Mouse (Mus musculus) hindbrain, embryonic 12.5 days (tissue): Measurements from ENCODE around the gene Kif1bp. TPM values are rescaled to one million over a fixed set of nuclear protein-coding genes. Genes with fewer than 3 reads are reported as not detected.
"Not testable (repeated sequence)": the region's sequence is repeated elsewhere in the genome, so short reads cannot be mapped to it uniquely, and the experiment has no call there.

ENCODE experiments used
- ATAC-seq: fragments of 200-750 bp; cut with Nextera tagmentation; 2 replicates; pipeline ENCODE4 v1.8.0; 2017; ENCODE audit warnings: moderate TSS enrichment; ENCODE audit not compliant: low FRiP score
- H3K27ac ChIP-seq: fragments of 300-500 bp; sonication (generic); 2 replicates; pipeline ENCODE4 v1.5.1; 2016; ENCODE audit warnings: mild to moderate bottlenecking
- H3K27me3 ChIP-seq: fragments of 300-500 bp; sonication (generic); 2 replicates; pipeline ENCODE4 v1.6.1; 2016; ENCODE audit warnings: mild to moderate bottlenecking
- H3K36me3 ChIP-seq: fragments of 300-500 bp; sonication (generic); 2 replicates; pipeline ENCODE4 v1.6.1; 2016; ENCODE audit warnings: mild to moderate bottlenecking
- H3K4me1 ChIP-seq: fragments of 300-500 bp; sonication (generic); 2 replicates; pipeline ENCODE4 v1.6.1; 2016
- H3K4me2 ChIP-seq: fragments of 300-500 bp; sonication (generic); replicated peaks from 2 replicates; pipeline ENCODE4 v1.6.1; 2016; ENCODE audit warnings: mild to moderate bottlenecking
- H3K4me3 ChIP-seq: fragments of 300-500 bp; sonication (generic); 2 replicates; pipeline ENCODE4 v1.5.1; 2016; ENCODE audit warnings: mild to moderate bottlenecking
- H3K9ac ChIP-seq: fragments of 300-500 bp; sonication (generic); 2 replicates; pipeline ENCODE4 v1.6.1; 2016; ENCODE audit warnings: mild to moderate bottlenecking, moderate library complexity
- H3K9me3 ChIP-seq: fragments of 300-500 bp; sonication (generic); replicated peaks from 2 replicates; pipeline ENCODE4 v1.6.1; 2016; ENCODE audit warnings: mild to moderate bottlenecking
- whole genome bisulfite sequencing: fragments of 180-500 bp; shearing (Covaris S2); methylation state at CpG from one replicate; pipeline ENCODE4 v1.1.7; 2016; 5-methylcytosine and 5-hydroxymethylcytosine counted together
- polyA plus RNA-seq: library from polyadenylated mRNA; unstranded; fragments of >200 nt; fragmentation: Nextera tagmentation; extraction: Ambion mirVana; gene quantifications from 2 replicates; pipeline ENCODE4 v1.2.1, GENCODE M21; 2016

Kif1bp gene
- polyA plus RNA-seq, 1 experiment from 2014 or later, result 74.3 TPM

- H3K4me2 ChIP-seq, result no peak overlapping the region
- H3K9ac ChIP-seq, result no peak overlapping the region
- H3K36me3 ChIP-seq, result peaks cover 77% of the 10 kb centered on the region
- H3K27me3 ChIP-seq, result no peaks in the 10 kb centered on the region
- H3K4me1 ChIP-seq, result peaks cover 2% of the 10 kb centered on the region; the same call in 1 of the 2 replicates
- no peak for ATAC-seq
- H3K27ac ChIP-seq, result no peak overlapping the region
- 85% methylated on average over 1 of the region's 1 CpGs for WGBS
- no peaks in the 10 kb centered on the region for H3K9me3 ChIP-seq
- H3K4me3 ChIP-seq, result no peak overlapping the region
Observed at GRCm38 (mm10) chr10:62583245-62583644, 5.0 kb upstream of the Kif1bp start.

- WGBS, result 87% methylated on average over 7 of the region's 7 CpGs
- peaks cover 2% of the 10 kb centered on the region; the same call in 1 of the 2 replicates for H3K4me1 ChIP-seq
- H3K4me2 ChIP-seq, result no peak overlapping the region
Observed at GRCm38 (mm10) chr10:62582701-62583100, 4.4 kb upstream of the Kif1bp start.

GRCm38 (mm10) chr10:62582263-62582662, 4.0 kb upstream of the Kif1bp start:
- no peak overlapping the region for H3K4me3 ChIP-seq
- H3K27ac ChIP-seq, result no peak overlapping the region
- H3K9me3 ChIP-seq, result no peaks in the 10 kb centered on the region
- no peak for ATAC-seq
- H3K4me1 ChIP-seq, result peaks cover 6% of the 10 kb centered on the region
- H3K4me2 ChIP-seq, result no peak overlapping the region
- H3K9ac ChIP-seq, result no peak overlapping the region
- WGBS, result 93% methylated on average over 17 of the region's 17 CpGs
- no peaks in the 10 kb centered on the region for H3K27me3 ChIP-seq
- H3K36me3 ChIP-seq, result peaks cover 67% of the 10 kb centered on the region

More at GRCm38 (mm10) chr10:62582701-62583100, 4.4 kb upstream of the Kif1bp start:
- ATAC-seq, result no peak
- Histone ChIP-seq H3K36me3 (peaks cover 71% of the 10 kb centered on the region), H3K9ac (no peak overlapping the region), H3K9me3 (no peaks in the 10 kb centered on the region), H3K27me3 (no peaks in the 10 kb centered on the region), H3K27ac (no peak overlapping the region), H3K4me3 (no peak overlapping the region)

- H3K4me2 ChIP-seq, ATAC-seq, H3K9me3 ChIP-seq, H3K4me3 ChIP-seq, H3K9ac ChIP-seq, H3K27me3 ChIP-seq, H3K27ac ChIP-seq: not testable (repeated sequence)
- peaks cover 48% of the 10 kb centered on the region for H3K36me3 ChIP-seq
- H3K4me1 ChIP-seq, result peaks cover 15% of the 10 kb centered on the region
- 90% methylated on average over 12 of the region's 13 CpGs for WGBS
Observed at GRCm38 (mm10) chr10:62579129-62579528, 872 bp upstream of the Kif1bp start.

- Histone ChIP-seq H3K36me3 (peaks cover 47% of the 10 kb centered on the region), H3K9me3 (no peaks in the 10 kb centered on the region), H3K4me2 (peak overlapping the region; percentile 88), H3K27ac (peak overlapping the region; percentile 82), H3K9ac (peak overlapping the region; percentile 93), H3K27me3 (no peaks in the 10 kb centered on the region), H3K4me3 (peak overlapping the region; percentile 76), H3K4me1 (peaks cover 15% of the 10 kb centered on the region)
- 1% methylated on average over 54 of the region's 54 CpGs for WGBS
- ATAC-seq, result peak; percentile 82
Observed at GRCm38 (mm10) chr10:62577673-62578337, 452 bp downstream of the Kif1bp start.

- H3K4me2 ChIP-seq, result no peak overlapping the region
- peaks cover 15% of the 10 kb centered on the region for H3K4me1 ChIP-seq
- no peaks in the 10 kb centered on the region for H3K9me3 ChIP-seq
- no peaks in the 10 kb centered on the region for H3K27me3 ChIP-seq
- H3K27ac ChIP-seq, result no peak overlapping the region
- H3K4me3 ChIP-seq, result no peak overlapping the region
- peaks cover 43% of the 10 kb centered on the region for H3K36me3 ChIP-seq
- no peak overlapping the region for H3K9ac ChIP-seq
- WGBS, result 91% methylated on average over 13 of the region's 13 CpGs
- ATAC-seq, result no peak
Observed at GRCm38 (mm10) chr10:62575001-62575400, 3.3 kb downstream of the Kif1bp start.

- Histone ChIP-seq H3K9ac (no peak overlapping the region), H3K27ac (no peak overlapping the region), H3K4me3 (no peak overlapping the region), H3K36me3 (peaks cover 84% of the 10 kb centered on the region), H3K4me1 (no peaks in the 10 kb centered on the region), H3K4me2 (no peak overlapping the region), H3K27me3 (no peaks in the 10 kb centered on the region), H3K9me3 (no peaks in the 10 kb centered on the region)
- no peak for ATAC-seq
- 93% methylated on average over 7 of the region's 7 CpGs for WGBS
Observed at GRCm38 (mm10) chr10:62570126-62570871, 8.0 kb downstream of the Kif1bp start.

GRCm38 (mm10) chr10:62568861-62569260, 9.4 kb downstream of the Kif1bp start:
- ATAC-seq, result no peak
- no peak overlapping the region for H3K27ac ChIP-seq
- H3K4me2 ChIP-seq, result no peak overlapping the region
- H3K4me3 ChIP-seq, result no peak overlapping the region
- no peaks in the 10 kb centered on the region for H3K9me3 ChIP-seq
- WGBS, result 93% methylated on average over 4 of the region's 4 CpGs
- no peaks in the 10 kb centered on the region for H3K4me1 ChIP-seq
- H3K36me3 ChIP-seq, result peaks cover 86% of the 10 kb centered on the region
- no peak overlapping the region for H3K9ac ChIP-seq
- no peaks in the 10 kb centered on the region for H3K27me3 ChIP-seq

- no peak overlapping the region for H3K4me2 ChIP-seq
- H3K9ac ChIP-seq, result no peak overlapping the region
- ATAC-seq, result no peak
- H3K4me3 ChIP-seq, result no peak overlapping the region
- H3K36me3 ChIP-seq, result peaks cover 60% of the 10 kb centered on the region
- H3K27ac ChIP-seq, result no peak overlapping the region
- no peaks in the 10 kb centered on the region for H3K9me3 ChIP-seq
- no peaks in the 10 kb centered on the region for H3K4me1 ChIP-seq
- WGBS, result 88% methylated on average over 1 of the region's 1 CpGs
- no peaks in the 10 kb centered on the region for H3K27me3 ChIP-seq
Observed at GRCm38 (mm10) chr10:62557736-62558135, 20.5 kb downstream of the Kif1bp start.

- no peak overlapping the region for H3K4me3 ChIP-seq
- H3K36me3 ChIP-seq, result peaks cover 48% of the 10 kb centered on the region
- H3K9me3 ChIP-seq, result no peaks in the 10 kb centered on the region
- H3K9ac ChIP-seq, result no peak overlapping the region
- no peaks in the 10 kb centered on the region for H3K4me1 ChIP-seq
- ATAC-seq, result no peak
- H3K27me3 ChIP-seq, result no peaks in the 10 kb centered on the region
- H3K4me2 ChIP-seq, result no peak overlapping the region
- no peak overlapping the region for H3K27ac ChIP-seq
- WGBS, result 94% methylated on average over 6 of the region's 6 CpGs
Observed at GRCm38 (mm10) chr10:62556558-62556901, 21.7 kb downstream of the Kif1bp start.

GRCm38 (mm10) chr10:62555705-62556557, 22.3 kb downstream of the Kif1bp start:
- ATAC-seq, result no peak
- peaks cover 45% of the 10 kb centered on the region for H3K36me3 ChIP-seq
- H3K27ac ChIP-seq, result no peak overlapping the region
- H3K27me3 ChIP-seq, result no peaks in the 10 kb centered on the region
- no peak overlapping the region for H3K4me2 ChIP-seq
- H3K4me3 ChIP-seq, result no peak overlapping the region
- H3K4me1 ChIP-seq, result no peaks in the 10 kb centered on the region
- WGBS, result 79% methylated on average over 11 of the region's 11 CpGs
- no peak overlapping the region for H3K9ac ChIP-seq
- H3K9me3 ChIP-seq, result no peaks in the 10 kb centered on the region

- Histone ChIP-seq H3K27me3 (no peaks in the 10 kb centered on the region), H3K27ac (no peak overlapping the region), H3K4me2 (no peak overlapping the region), H3K36me3 (peaks cover 23% of the 10 kb centered on the region), H3K4me3 (no peak overlapping the region), H3K4me1 (no peaks in the 10 kb centered on the region), H3K9me3 (no peaks in the 10 kb centered on the region), H3K9ac (no peak overlapping the region)
- 83% methylated on average over 12 of the region's 12 CpGs for WGBS
- ATAC-seq, result no peak
Observed at GRCm38 (mm10) chr10:62553611-62554091, 24.6 kb downstream of the Kif1bp start.
